Mouse (Mus musculus) gonadal fat pad, adult 2 months (tissue): Measurements from ENCODE around the gene Ier2. TPM values are rescaled to one million over a fixed set of nuclear protein-coding genes. Genes with fewer than 3 reads are reported as not detected.

Source experiments
- polyA plus RNA-seq: library from polyadenylated mRNA; depleted of rRNA; stranded (reverse); fragments of >200 nt; gene quantifications from 2 replicates; pipeline ENCODE4 v1.2.3, GENCODE M21; 2012; rRNA removed

Ier2 gene
- polyA plus RNA-seq, 1 experiment: 8.5 TPM

Other genes with a start within 250 kb of the Ier2 start
- 76.0 and 88.5 TPM in 2 replicates for gene Trmt1, start 23.5 kb upstream of the Ier2 start, polyA plus RNA-seq
- 94.0 and 95.8 TPM in 2 replicates for gene Nacc1, start 25.0 kb upstream of the Ier2 start, polyA plus RNA-seq
- gene Lyl1, start 38.6 kb upstream of the Ier2 start, polyA plus RNA-seq: 7.8 and 8.5 TPM in 2 replicates
- 1.1 and 2.1 TPM in 2 replicates for gene G430095P16Rik, start 60.2 kb upstream of the Ier2 start, polyA plus RNA-seq
- gene Nfix, start 137.5 kb upstream of the Ier2 start, polyA plus RNA-seq: 35.3 and 69.9 TPM in 2 replicates
- 3.7 and 5.3 TPM in 2 replicates for gene Dand5, start 160.0 kb upstream of the Ier2 start, polyA plus RNA-seq
- 14.6 and 21.4 TPM in 2 replicates for gene Gadd45gip1, start 168.7 kb upstream of the Ier2 start, polyA plus RNA-seq
- gene Rad23a, start 177.8 kb upstream of the Ier2 start, polyA plus RNA-seq: 75.1 and 88.9 TPM in 2 replicates
- gene Calr, start 184.1 kb upstream of the Ier2 start, polyA plus RNA-seq: 563 and 854 TPM in 2 replicates
- gene Farsa, start 194.1 kb upstream of the Ier2 start, polyA plus RNA-seq: 44.7 and 52.1 TPM in 2 replicates
- gene Syce2, start 209.3 kb upstream of the Ier2 start, polyA plus RNA-seq: 3.3 and 3.7 TPM in 2 replicates
- gene Gcdh, start 231.1 kb upstream of the Ier2 start, polyA plus RNA-seq: 102 and 104 TPM in 2 replicates
- 0.67 and 0.69 TPM in 2 replicates for gene Klf1, start 239.1 kb upstream of the Ier2 start, polyA plus RNA-seq
- gene Dnase2a, start 245.7 kb upstream of the Ier2 start, polyA plus RNA-seq: 29.5 and 30.8 TPM in 2 replicates